Mouse (Mus musculus): Measurements from ENCODE around the gene Sdk1.

Gene Sdk1

DNA sequence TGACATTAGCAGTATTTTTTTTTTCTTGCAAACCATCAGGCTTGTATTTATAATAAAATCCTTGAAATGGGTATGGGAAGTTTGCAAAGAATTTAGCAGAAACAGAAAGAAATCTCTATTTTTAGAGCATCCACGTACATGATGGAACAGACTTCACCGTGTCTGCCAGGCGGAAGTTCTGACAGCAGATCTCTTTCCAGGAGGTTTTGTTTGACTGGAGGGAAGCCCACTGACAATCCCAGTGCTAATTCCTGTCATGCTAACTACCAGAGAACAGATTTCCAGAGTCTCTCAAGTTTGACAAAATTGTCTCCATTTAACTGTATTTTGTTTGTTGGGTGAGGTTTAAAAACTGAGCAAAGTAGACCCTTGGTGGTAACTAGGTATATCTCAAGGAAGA, 265.1 kb downstream of the Sdk1 start:
- TF ChIP-seq GATA4 (IDR thresholded peaks at IDR 0.05; ENCODE audit: insufficient replicate concordance, low read length), result no peak

DNA sequence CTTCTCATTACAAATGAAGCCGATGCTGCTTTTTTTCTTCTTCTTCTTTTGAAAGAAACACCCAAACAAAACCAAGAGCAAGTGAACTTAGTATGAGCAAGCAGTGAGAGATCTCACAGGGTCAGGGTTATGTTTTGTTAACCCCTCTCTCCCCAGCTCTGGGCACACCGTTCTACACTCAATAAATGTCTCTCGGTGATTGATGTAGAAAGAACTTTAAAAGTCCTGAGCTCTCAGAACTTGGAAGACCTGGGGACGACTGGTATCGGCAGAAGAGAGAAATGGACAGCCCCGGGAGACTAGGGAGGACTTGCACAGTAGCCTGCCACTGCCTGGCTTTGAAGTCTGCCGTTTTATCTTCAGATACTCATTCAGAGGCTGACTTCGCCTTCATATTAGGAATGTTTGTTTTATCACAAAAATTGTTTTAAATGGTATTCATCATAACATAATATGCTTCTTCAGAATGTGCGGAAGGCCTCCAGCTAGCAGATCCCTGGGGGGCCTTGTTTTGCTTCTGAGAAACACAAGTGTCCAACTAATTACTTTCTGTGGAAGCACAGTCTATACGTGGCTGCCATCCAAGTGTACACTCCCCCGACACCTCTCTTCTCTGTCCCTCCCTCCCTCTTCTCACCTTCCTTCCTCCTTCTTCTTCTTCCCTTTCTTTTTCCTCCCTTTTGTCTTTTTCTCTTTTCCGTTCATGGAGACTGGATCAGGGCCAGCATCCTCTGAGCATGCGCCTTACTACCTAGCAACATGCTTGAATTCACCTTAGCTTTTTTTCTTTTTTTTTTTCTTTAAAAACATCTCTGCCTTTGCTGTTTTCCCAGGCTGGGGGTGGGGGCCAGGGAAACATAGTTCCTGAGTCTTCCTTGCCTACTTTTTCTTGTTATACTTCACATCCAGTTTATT, 283.8 kb downstream of the Sdk1 start:
- no peak for TF ChIP-seq GATA4 (IDR thresholded peaks at IDR 0.05; ENCODE audit: insufficient replicate concordance, low read length)

DNA sequence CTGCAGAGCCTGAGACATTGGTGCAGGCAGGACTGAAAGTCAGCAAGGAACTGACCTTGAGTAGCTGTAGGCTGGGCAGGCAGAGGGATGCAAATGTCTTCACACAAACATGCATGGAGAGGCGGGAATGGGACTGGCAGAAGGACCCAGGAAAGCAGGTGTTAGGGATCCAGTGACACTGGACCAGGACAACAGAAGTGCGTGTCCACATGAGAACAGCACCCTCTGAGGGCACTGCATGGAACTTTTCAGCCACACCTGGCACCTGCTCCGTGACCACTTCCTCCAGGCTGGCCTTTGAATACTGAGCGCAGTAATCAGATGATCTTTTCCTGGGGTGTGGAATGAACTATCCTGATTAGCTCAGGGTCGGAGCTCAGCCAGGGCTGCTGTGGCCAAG, 298.9 kb downstream of the Sdk1 start:
- TF ChIP-seq GATA4 (IDR thresholded peaks at IDR 0.05; ENCODE audit: insufficient replicate concordance, low read length), result no peak

DNA sequence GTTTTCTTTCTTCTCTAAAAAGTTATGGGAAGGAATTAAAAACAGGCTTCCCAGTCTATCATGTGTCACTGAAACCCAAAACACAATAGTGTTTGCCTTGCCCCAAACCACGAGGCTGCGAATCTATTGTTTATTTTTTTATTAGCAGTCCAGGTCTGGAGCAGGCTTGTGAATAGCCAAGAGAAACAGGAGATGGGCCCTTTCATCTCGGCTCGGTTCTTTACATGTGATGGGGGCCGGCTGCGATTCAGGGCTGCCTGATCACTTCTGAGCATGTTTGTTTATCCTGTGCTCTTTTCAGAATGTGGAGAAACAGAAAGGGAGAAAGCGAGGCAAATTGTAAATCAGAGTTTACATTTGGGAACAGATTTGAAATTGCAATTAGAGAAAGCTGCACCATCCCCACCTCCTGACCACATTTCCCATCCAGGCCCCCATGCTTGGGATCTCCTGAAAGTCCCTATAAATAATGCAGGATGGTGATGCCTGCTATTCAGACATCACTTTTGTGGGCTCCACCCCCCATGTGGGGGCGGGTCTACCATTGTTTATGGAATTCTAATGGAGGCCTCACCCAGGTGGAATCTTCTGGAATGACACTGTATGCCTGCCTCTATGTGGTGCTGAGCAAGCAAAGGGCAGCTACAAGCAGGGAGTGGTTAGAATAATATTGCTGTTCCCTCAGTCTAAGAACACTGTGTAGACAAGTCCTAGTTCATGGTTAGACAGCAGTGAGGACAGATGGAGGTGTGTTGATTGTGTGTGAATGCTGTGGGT, 301.8 kb downstream of the Sdk1 start:
- TF ChIP-seq GATA4 (IDR thresholded peaks at IDR 0.05; ENCODE audit: insufficient replicate concordance, low read length), result no peak

DNA sequence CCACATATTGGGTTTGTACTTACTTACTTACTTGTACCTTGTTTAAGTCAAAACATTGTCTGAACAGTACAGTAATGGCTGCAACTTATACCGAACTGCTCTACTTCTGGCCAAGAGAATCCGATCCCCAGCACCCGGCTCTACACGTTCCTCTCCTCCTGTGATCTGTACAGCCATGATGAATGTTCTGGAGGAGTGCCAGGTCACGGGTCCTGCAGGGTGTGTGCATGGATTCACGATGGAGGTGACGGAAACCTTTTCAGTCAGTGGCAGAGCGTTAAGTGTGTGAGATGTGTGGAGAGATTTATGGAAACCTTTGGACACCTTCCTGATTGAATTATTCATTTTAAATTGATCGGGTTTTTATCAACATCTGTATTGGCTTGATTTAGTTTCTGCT, 312.2 kb downstream of the Sdk1 start:
- TF ChIP-seq GATA4 (IDR thresholded peaks at IDR 0.05; ENCODE audit: insufficient replicate concordance, low read length), result no peak

DNA sequence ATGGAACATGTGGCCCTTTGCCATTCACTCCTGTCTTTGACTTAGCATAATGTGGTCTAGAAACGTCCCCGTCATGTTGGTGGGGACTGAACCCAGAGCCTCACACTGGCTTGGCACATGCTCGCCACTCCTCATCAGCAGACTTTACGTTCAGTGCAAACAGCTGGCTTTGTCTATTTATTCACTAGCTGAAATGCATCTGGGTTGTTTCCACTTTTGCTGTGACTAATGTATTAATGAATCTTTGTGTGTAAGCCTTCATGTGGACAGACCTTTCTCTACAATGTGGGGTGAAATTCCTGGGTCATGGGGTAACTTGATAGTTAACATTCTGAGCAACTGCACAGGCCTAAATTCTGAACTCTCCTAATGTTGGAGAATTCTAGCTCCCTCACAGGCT, 317.4 kb downstream of the Sdk1 start:
- no peak for TF ChIP-seq GATA4 (IDR thresholded peaks at IDR 0.05; ENCODE audit: insufficient replicate concordance, low read length)

DNA sequence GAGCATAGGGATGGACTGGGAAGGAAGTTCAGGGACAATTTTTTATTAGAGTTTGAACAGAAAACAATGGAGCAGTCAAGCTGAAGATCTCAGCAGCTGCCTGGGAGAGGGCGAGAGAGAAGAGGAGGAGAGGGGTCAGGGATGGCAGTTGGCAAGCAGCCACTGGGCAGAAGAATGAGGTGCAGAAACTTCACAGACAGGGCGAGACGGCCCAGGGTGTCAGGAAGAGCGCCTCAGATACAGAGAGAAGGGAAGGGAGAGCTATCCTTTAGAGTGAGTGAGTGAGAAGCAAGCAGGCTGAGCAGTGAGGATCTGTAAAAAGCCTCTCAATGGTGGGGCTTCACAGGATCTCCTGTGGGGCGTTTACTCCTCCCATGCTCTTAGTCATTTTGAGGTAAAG, 319.0 kb downstream of the Sdk1 start:
- TF ChIP-seq GATA4 (IDR thresholded peaks at IDR 0.05; ENCODE audit: insufficient replicate concordance, low read length), result no peak

DNA sequence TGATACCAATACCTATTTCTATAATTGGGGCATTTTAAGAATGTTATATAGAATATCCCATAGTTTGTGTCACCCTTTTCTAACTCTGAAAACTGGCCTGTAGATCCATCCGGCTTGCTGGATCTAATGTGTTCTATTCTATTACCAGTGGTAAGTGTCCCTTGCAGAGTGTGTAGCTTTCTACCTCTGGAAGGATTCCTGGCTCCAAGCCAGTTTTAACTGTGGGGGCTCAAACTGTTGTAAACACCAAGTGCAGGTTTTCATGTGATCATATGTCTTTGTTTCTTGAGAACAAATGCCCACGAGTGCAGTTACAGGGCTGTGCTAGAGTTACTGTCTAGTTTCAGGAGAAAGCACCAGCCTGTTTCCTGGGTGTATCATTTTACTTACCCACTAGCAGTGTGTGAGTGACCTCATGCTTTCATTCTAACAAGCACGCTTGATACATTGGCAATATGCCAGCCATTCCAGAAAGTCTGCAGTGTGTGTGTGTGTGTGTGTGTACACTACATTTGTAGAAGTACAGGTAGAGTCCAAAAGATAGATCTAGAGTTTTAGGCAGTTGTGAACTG, 320.8 kb downstream of the Sdk1 start:
- no peak for TF ChIP-seq GATA4 (IDR thresholded peaks at IDR 0.05; ENCODE audit: insufficient replicate concordance, low read length)

DNA sequence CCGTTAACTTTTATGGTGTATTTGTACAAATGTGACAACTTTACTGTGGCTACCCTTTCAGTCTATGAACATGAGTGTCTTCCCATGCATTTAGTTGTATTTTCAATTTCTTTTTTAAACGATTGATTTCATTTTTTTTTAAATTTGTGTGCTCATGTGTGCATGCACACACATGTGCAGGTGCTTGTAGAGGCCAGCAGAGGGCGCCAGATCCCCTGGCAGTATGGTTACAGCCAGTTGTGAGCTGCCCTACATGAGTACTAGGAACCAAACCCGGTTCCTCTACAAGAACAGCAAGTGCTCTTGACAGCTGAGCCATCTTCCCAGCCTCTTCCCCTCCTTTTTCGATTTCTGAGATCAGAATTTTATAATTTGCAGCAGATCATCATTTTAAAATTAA, 322.9 kb downstream of the Sdk1 start:
- TF ChIP-seq GATA4 (IDR thresholded peaks at IDR 0.05; ENCODE audit: insufficient replicate concordance, low read length), result no peak

DNA sequence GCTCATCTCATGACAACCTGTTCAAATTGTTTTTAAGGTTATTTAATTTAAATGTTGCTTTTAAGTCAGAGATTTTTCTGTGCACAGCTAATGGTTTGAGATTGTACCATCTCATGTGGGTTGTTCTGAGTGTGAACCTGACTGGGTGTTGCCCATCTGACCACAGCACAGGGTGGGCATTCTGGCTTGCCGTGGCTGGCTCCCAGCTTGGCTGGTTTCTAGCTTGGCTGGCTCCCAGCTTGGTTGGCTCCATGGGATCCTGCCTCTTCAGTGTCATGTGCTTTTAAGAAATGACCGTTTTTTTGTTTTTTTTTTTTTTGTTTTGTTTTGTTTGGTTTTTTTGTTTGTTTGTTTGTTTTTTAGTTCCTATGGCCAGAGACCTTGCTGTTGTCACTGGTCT, 326.8 kb downstream of the Sdk1 start:
- no peak for TF ChIP-seq GATA4 (IDR thresholded peaks at IDR 0.05; ENCODE audit: insufficient replicate concordance, low read length)

DNA sequence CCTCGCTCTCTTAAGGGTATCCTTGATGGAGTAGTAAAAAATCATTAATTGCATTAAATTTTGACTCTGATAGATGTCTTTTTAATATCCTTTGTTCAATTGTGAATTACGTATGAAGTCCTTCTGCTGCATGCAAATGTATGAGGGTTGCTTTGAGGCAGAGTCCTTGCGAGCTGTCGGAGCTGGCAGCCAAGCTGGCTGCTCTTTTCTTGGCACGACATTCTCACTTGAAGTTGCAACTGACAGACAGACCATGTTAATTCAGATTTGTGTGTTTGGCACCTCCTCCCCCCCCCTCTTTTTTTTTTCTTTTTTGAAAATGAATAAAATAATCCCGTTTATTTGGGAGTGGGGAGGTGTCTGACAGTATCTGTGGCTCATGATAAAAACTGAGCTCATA, 329.2 kb downstream of the Sdk1 start:
- TF ChIP-seq GATA4 (IDR thresholded peaks at IDR 0.05; ENCODE audit: insufficient replicate concordance, low read length), result no peak

DNA sequence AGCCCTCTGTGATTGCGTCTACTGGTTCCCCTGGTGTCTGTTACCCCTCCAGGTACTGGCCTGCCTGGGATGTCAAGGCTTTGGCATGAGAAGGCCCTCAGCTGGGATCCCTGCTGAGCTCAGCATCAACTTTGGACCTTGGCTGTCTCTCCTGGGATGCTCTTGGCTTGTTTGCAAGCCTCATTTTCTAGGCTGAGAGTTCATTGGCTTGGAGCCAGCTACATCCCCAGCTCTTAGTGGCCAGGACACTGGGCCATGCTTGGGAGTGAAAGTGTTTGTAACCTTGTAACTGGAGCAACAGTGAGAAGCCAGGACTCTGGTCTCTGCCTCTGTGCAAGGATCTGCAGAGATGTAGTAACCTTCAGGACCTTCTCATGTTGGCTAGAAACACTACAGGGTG, 333.0 kb downstream of the Sdk1 start:
- no peak for TF ChIP-seq GATA4 (IDR thresholded peaks at IDR 0.05; ENCODE audit: insufficient replicate concordance, low read length)

DNA sequence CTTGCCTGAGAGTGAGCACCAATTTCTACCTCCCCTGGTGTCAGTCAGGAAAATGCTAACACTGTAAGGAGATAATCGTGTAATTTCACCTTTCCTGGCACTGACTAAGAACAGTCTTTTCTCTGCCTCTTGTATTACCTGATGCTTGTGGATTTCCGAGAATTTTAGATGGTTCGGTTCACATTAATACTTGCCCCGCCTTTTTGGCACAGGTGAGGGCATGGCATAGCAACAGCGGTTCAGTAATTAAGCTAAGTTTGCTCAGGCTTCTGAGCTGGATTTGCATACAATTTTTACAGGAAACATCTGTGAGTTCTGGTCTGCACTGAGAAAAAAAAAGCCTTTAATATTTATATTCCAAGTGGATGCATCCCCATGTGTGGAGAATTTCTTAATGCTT, 350.0 kb downstream of the Sdk1 start:
- no peak for TF ChIP-seq GATA4 (IDR thresholded peaks at IDR 0.05; ENCODE audit: insufficient replicate concordance, low read length)

DNA sequence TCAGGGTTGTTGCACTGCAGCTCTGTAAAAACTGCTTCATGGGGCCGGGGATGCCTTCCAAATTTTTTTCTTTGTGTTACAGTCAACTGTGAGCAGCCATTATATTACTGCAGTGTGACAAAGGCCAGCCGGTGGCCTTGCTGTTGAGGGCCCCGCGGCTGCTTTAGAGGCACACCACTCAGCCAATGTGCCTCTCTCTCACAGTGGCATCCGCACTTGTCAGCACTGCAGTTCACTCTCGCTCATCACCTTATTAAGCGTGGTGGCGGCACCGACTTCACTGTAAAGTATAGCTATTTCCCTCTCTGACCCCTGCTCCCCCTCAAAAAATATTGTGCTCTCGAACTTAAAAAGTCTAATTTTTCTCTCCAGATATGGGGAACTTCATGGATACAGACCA, 371.4 kb downstream of the Sdk1 start:
- no peak for TF ChIP-seq GATA4 (IDR thresholded peaks at IDR 0.05; ENCODE audit: insufficient replicate concordance, low read length)

DNA sequence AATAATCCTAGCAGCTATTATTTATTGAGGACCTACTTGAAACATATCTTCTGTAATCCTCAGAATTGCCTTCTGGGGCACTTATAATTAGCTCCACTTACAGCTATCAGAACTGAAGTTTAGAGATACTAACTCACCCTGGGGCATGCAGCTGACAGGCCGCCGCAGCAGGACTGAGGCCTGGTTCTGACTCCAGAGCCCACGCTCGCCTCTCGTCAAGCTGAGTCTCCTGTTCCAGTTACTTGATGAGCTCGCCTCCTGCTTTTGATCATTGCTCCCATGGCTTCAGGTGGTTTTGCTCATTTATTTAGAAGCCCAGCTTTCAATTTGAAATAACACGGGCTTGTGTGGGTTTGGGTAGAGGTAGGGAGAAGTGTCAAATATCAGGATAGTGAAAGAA, 374.5 kb downstream of the Sdk1 start:
- no peak for TF ChIP-seq GATA4 (IDR thresholded peaks at IDR 0.05; ENCODE audit: insufficient replicate concordance, low read length)

DNA sequence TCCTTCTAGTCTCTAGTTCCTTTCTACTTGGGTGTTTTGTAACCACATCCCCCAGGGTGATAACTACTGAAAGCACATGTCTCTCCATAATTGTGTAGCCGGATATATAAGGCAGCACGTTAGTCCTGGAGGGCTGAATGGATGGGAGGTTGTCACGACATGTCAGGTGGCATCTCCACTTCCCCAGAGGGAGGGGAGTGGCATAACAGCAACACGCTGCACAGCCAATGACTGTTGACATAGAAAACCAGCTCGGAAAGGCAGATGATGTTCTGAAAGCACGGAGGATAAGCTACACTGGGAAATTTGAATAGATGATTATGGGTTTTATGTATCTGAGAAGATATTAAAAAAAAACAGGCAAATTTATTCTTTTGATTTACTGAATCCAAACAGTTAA, 376.4 kb downstream of the Sdk1 start:
- no peak for TF ChIP-seq GATA4 (IDR thresholded peaks at IDR 0.05; ENCODE audit: insufficient replicate concordance, low read length)

All from liver, adult (tissue).